Mouse (Mus musculus): ENCODE results near the gene Fam81a. TPM values are rescaled to one million over a fixed set of nuclear protein-coding genes. Genes with fewer than 3 reads are reported as not detected.
A peak's percentile ranks its signal among the peaks of the same experiment; 100 is the strongest.

Gene Fam81a
- total and polyA plus RNA-seq, 3 experiments = 0.13 TPM; not detected in 2

DNA sequence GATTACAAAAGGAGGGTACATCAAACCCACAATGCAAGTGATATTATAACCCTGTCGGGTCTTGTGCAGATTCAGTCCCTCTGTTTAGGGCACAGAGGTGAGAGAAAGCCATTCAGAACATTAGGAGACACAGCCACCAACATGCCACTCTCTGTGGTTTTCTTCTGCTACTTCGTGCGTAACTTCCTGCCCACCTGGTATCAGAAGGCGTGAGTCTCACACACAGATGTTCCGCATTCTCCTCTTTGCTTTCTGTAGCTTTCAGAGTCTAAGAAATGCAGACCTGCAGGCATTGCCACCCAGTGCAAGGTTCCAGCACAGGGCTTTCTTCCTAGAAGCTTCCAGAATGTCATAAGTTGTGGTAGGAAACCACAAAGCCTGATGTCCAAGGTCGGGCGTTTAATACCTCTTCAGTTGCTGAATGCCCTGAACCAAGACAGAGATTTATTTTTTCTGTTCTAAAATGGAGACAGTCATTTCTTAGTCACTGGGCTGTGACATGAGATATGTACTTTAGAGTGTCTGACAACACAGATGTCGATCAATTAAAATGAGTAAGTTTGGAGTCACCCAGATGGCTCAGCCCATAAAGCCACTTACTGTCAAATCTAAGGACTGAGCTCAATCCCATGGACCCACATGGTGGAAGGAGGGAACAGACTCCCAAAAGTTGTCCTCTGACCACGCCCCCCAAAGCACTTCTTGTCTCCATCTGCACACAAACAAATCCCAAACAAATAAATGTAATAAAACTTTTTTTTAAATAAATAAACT is 62.1 kb downstream of the Fam81a start:
- peaks cover 4% of the 10 kb centered on the region for H3K9me3 ChIP-seq (replicated peaks; ENCODE audit: low read length)
- in situ Hi-C loops (cut with MboI; ENCODE audit: low pct_ligation_motif_present, low pct_unique_long_range_greater_than_20kb, low sequenced_read_pairs) (no loop called here), dilution Hi-C loops (cut with MboI; ENCODE audit: extremely low pct_ligation_motif_present, extremely low pct_unique_long_range_greater_than_20kb, low sequenced_read_pairs) (no loop called here)
- H3K27ac ChIP-seq (ENCODE audit: insufficient read depth, low read depth) = no peak overlapping the region
- H3K4me3 ChIP-seq (replicated peaks in 1 of 3; ENCODE audit: low read depth in 2 of 3, low read length in 2 of 3, poor library complexity in 1 of 3) = no peak overlapping the region
- TF ChIP-seq MEF2A (IDR thresholded peaks at IDR 0.05; ENCODE audit: borderline replicate concordance, low read depth, low read length) (no peak), UBTF (IDR thresholded peaks at IDR 0.05; ENCODE audit: low read depth, low read length) (no peak), ETS1 (conservative IDR thresholded peaks at IDR 0.05; ENCODE audit: low read depth, low read length) (peak; percentile 71), ZKSCAN1 (IDR thresholded peaks at IDR 0.05; ENCODE audit: borderline replicate concordance, low read depth, low read length) (no peak), POLR2AphosphoS2 (IDR thresholded peaks at IDR 0.05; ENCODE audit: low read depth, low read length) (no peak), SIN3A (IDR thresholded peaks at IDR 0.05; ENCODE audit: low read length) (peak; percentile 31; the same call in 1 of the 2 replicates), BHLHE40 (IDR thresholded peaks at IDR 0.05; ENCODE audit: low read depth, low read length) (peak; percentile 90), TBP (conservative IDR thresholded peaks at IDR 0.05; ENCODE audit: low read depth, low read length) (no peak), MYC (IDR thresholded peaks at IDR 0.05; ENCODE audit: low read depth, low read length) (peak; percentile 56; the same call in 1 of the 2 replicates), IRF4 (IDR thresholded peaks at IDR 0.05; ENCODE audit: low read depth, low read length) (peak; percentile 59; the same call in 1 of the 2 replicates), CHD2 (IDR thresholded peaks at IDR 0.05; ENCODE audit: low read length) (no peak), GABPA (IDR thresholded peaks at IDR 0.05; ENCODE audit: insufficient replicate concordance, low read depth, low read length) (no peak), MAZ (IDR thresholded peaks at IDR 0.05; ENCODE audit: low read depth, low read length) (no peak), ZNF384 (IDR thresholded peaks at IDR 0.05; ENCODE audit: low read depth, low read length) (no peak), MXI1 (IDR thresholded peaks at IDR 0.05; ENCODE audit: low read depth, low read length) (no peak), ZC3H11A (IDR thresholded peaks at IDR 0.05; ENCODE audit: low read depth, low read length) (no peak), E2F4 (IDR thresholded peaks at IDR 0.05; ENCODE audit: insufficient replicate concordance, low read depth, low read length) (no peak), MAX (IDR thresholded peaks at IDR 0.05; ENCODE audit: low read length) (0 out of 2 replicates have a peak, but pooled peaks have one; percentile 35), NRF1 (IDR thresholded peaks at IDR 0.05; ENCODE audit: low read depth, low read length) (no peak), EP300 (IDR thresholded peaks at IDR 0.05; ENCODE audit: low read length) (peak; percentile 89), CHD1 (IDR thresholded peaks at IDR 0.05; ENCODE audit: low read depth, low read length) (no peak), HCFC1 (IDR thresholded peaks at IDR 0.05; ENCODE audit: low read depth, low read length) (no peak), ELF1 (IDR thresholded peaks at IDR 0.05; ENCODE audit: low read depth, low read length) (no peak; the same call in 1 of the 2 replicates), JUND (conservative IDR thresholded peaks at IDR 0.05; ENCODE audit: low read depth, low read length) (no peak), POLR2A (IDR thresholded peaks at IDR 0.05; ENCODE audit: low read depth, low read length) (no peak), USF2 (conservative IDR thresholded peaks at IDR 0.05; ENCODE audit: low read depth, low read length) (no peak), PAX5 (IDR thresholded peaks at IDR 0.05; ENCODE audit: low read length) (no peak), TCF12 (IDR thresholded peaks at IDR 0.05; ENCODE audit: low read depth, low read length) (peak; percentile 88), SMC3 (IDR thresholded peaks at IDR 0.05; ENCODE audit: low read depth, low read length) (no peak)
- H3K36me3 ChIP-seq (replicated peaks in 1 of 2; ENCODE audit: control insufficient read depth in 1 of 2, insufficient read depth in 1 of 2, low read length in 1 of 2) = no peaks in the 10 kb centered on the region
- peak overlapping the region; percentile 80 for H3K4me2 ChIP-seq (ENCODE audit: insufficient read depth, low read depth, poor library complexity, severe bottlenecking)
- peaks cover 2% of the 10 kb centered on the region for H3K27me3 ChIP-seq (replicated peaks)
- peak; percentile 81 for DNase-seq (ENCODE audit: extremely low read depth)
- peaks cover 5 to 31% of the 10 kb centered on the region in 2 experiments; a peak in 3 of 4 replicates for H3K4me1 ChIP-seq (ENCODE audit: control insufficient read depth in 1 of 2, insufficient read depth in 2 of 2)
- no peak overlapping the region for H3K9ac ChIP-seq (ENCODE audit: insufficient read depth, low read depth)
- no peaks in the 10 kb centered on the region for H3K79me2 ChIP-seq (replicated peaks; ENCODE audit: control insufficient read depth, extremely low read depth, insufficient read depth, poor library complexity, severe bottlenecking)
